Mouse (Mus musculus): ENCODE data around the gene Eif1ad. TPM values are rescaled to one million over a fixed set of nuclear protein-coding genes. Genes with fewer than 3 reads are reported as not detected.
"Not testable (repeated sequence)": the region's sequence is repeated elsewhere in the genome, so short reads cannot be mapped to it uniquely, and the experiment has no call there.

Eif1ad gene
- polyA plus RNA-seq (2015; fragmentation: Nextera tagmentation; extraction: Ambion mirVana) = 58.4 and 59.3 TPM in 2 replicates

GRCm38 (mm10) chr19:5366175-5367052 lies at the start of gene Eif1ad:
Gene Eif1ad, plus strand, starts transcription at chr19:5366741.
- under 1% methylated on average over 88 of the region's 92 CpGs for WGBS
- peaks cover 25% of the 10 kb centered on the region for H3K4me1 ChIP-seq
- H3K36me3 ChIP-seq = peaks cover 57% of the 10 kb centered on the region

DNA sequence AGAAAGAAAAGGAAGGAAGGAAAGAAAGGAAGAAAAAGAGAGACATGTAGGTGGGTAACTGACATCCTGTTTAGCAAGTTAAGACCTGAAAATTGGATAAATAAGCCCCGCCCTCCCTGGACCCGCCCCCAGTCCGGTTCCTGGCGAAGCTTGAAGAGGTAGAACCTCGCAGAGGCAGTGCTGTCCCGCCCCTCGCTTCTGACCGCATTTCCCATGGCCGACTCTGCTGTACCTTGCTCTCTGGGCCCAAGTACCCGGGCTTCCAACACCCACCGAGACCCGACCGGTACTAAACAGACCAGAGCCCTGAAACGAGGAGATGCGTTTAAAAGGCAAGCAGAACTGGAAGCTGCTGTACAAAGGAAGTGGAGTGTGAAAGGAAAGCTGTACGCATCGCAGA lies 42.7 kb upstream of the Eif1ad start:
- ATAC-seq (replicated peaks; ENCODE audit: low FRiP score) = no peak
- H3K27me3 ChIP-seq = no peaks in the 10 kb centered on the region
- H3K9ac ChIP-seq = no peak overlapping the region
- peaks cover 8% of the 10 kb centered on the region for H3K4me1 ChIP-seq
- 32% methylated on average over 17 of the region's 17 CpGs for WGBS
- peak overlapping the region; percentile 64 for H3K27ac ChIP-seq
- no peaks in the 10 kb centered on the region for H3K9me3 ChIP-seq (replicated peaks)
- peak overlapping the region; percentile 28 for H3K4me3 ChIP-seq (replicated peaks)
- H3K36me3 ChIP-seq = no peaks in the 10 kb centered on the region
- peak overlapping the region; percentile 57 for H3K4me2 ChIP-seq

More at GRCm38 (mm10) chr19:5366175-5367052, at the start of gene Eif1ad:
- peak; percentile 97 for ATAC-seq (replicated peaks; ENCODE audit: low FRiP score)
- H3K27ac ChIP-seq = peak within 1 kb of the TSS; percentile 98
- peak within 1 kb of the TSS; percentile 77 for H3K4me2 ChIP-seq
- no peaks in the 10 kb centered on the region for H3K27me3 ChIP-seq
- H3K9me3 ChIP-seq (replicated peaks) = no peaks in the 10 kb centered on the region
- peak within 1 kb of the TSS; percentile 99 for H3K4me3 ChIP-seq (replicated peaks)
- H3K9ac ChIP-seq = peak within 1 kb of the TSS; percentile 87

DNA sequence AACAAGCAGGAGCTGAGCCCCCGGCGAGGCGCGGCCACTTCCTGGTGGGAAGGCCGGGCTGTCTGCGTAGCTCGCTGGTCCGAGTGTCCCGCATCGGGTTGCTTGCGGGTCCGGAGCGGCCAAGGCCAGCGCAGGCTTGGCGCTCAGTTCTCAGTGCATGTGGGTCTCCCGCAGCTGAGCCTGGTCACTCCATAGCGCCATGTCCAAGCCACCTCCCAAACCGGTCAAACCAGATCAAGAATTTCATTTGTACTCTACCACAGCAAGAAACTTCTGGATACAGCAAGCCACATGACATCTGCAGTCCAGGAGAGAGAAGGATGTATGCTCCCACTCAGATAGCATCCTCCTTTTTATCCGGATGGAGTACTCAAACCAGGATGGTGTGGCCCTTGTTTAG lies 38.6 kb upstream of the Eif1ad start:
- ATAC-seq (replicated peaks; ENCODE audit: low FRiP score) = no peak
- H3K36me3 ChIP-seq = no peaks in the 10 kb centered on the region
- peaks cover 8% of the 10 kb centered on the region for H3K4me1 ChIP-seq
- WGBS = 73% methylated on average over 19 of the region's 19 CpGs
- H3K4me2 ChIP-seq = no peak overlapping the region
- no peaks in the 10 kb centered on the region for H3K9me3 ChIP-seq (replicated peaks)
- no peak overlapping the region for H3K9ac ChIP-seq
- H3K27me3 ChIP-seq = no peaks in the 10 kb centered on the region
- H3K27ac ChIP-seq = peak overlapping the region; percentile 46; the same call in 1 of the 2 replicates
- H3K4me3 ChIP-seq (replicated peaks) = no peak overlapping the region

- no peak overlapping the region for H3K9ac ChIP-seq
- H3K4me2 ChIP-seq = no peak overlapping the region
- H3K36me3 ChIP-seq = no peaks in the 10 kb centered on the region
- H3K27ac ChIP-seq = no peak overlapping the region
- no peak overlapping the region for H3K4me3 ChIP-seq (replicated peaks)
- H3K9me3 ChIP-seq (replicated peaks) = no peaks in the 10 kb centered on the region
- WGBS = 73% methylated on average over 5 of the region's 5 CpGs
- 0 out of 2 replicates have a peak, but pooled peaks cover 6% of the 10 kb centered on the region for H3K4me1 ChIP-seq
- no peaks in the 10 kb centered on the region for H3K27me3 ChIP-seq
- ATAC-seq (replicated peaks; ENCODE audit: low FRiP score) = no peak
Observed at GRCm38 (mm10) chr19:5334741-5335140, 31.8 kb upstream of the Eif1ad start.

DNA sequence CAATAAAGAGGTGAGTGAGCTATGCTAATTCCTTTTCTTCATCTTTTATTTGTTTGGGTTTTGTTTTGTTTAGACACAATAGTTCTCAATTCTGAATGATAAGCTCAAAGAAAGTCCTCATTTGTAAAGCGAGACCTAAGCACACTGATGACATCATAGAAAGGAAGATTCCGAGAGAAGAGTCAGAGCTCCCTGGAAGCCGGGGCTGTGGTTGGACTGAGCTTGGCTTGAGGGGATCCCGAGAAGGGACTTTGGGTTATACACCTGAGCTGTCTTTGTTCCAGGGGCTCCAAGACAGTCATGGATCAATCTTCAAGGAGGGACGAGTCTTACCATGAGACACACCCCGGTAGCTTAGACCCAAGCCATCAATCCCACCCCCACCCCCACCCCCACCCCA lies 31.1 kb upstream of the Eif1ad start, which contains the start of gene Catsper1:
Gene Catsper1, plus strand, starts transcription at position 301 of the 400 bp plus-strand sequence.
- no peaks in the 10 kb centered on the region for H3K36me3 ChIP-seq
- no peak within 1 kb of the TSS for H3K4me2 ChIP-seq
- H3K4me3 ChIP-seq (replicated peaks) = no peak within 1 kb of the TSS
- no peak within 1 kb of the TSS for H3K27ac ChIP-seq
- no peak for ATAC-seq (replicated peaks; ENCODE audit: low FRiP score)
- H3K9ac ChIP-seq = no peak within 1 kb of the TSS
- H3K4me1 ChIP-seq = 0 out of 2 replicates have a peak, but pooled peaks cover 6% of the 10 kb centered on the region
- H3K27me3 ChIP-seq = no peaks in the 10 kb centered on the region
- no peaks in the 10 kb centered on the region for H3K9me3 ChIP-seq (replicated peaks)
- WGBS = 91% methylated on average over 6 of the region's 6 CpGs

GRCm38 (mm10) chr19:5337975-5338374 lies 28.6 kb upstream of the Eif1ad start:
- no peak for ATAC-seq (replicated peaks; ENCODE audit: low FRiP score)
- Histone ChIP-seq H3K4me1 (0 out of 2 replicates have a peak, but pooled peaks cover 6% of the 10 kb centered on the region), H3K36me3 (no peaks in the 10 kb centered on the region), H3K9me3 (replicated peaks) (no peaks in the 10 kb centered on the region), H3K27me3 (no peaks in the 10 kb centered on the region), H3K4me3 (replicated peaks) (no peak overlapping the region), H3K27ac (no peak overlapping the region), H3K4me2 (no peak overlapping the region), H3K9ac (no peak overlapping the region)
- 24% methylated on average over 5 of the region's 5 CpGs for WGBS

- H3K9me3 ChIP-seq (replicated peaks) = no peaks in the 10 kb centered on the region
- no peak overlapping the region for H3K27ac ChIP-seq
- H3K36me3 ChIP-seq = no peaks in the 10 kb centered on the region
- H3K9ac ChIP-seq = no peak overlapping the region
- 0 out of 2 replicates have a peak, but pooled peaks cover 3% of the 10 kb centered on the region for H3K4me1 ChIP-seq
- WGBS = 87% methylated on average over 7 of the region's 7 CpGs
- H3K27me3 ChIP-seq = no peaks in the 10 kb centered on the region
- no peak overlapping the region for H3K4me3 ChIP-seq (replicated peaks)
- no peak overlapping the region for H3K4me2 ChIP-seq
- no peak for ATAC-seq (replicated peaks; ENCODE audit: low FRiP score)
Observed at GRCm38 (mm10) chr19:5341360-5341759, 25.2 kb upstream of the Eif1ad start.

GRCm38 (mm10) chr19:5345297-5346131 lies 21.0 kb upstream of the Eif1ad start:
- H3K9me3 ChIP-seq (replicated peaks) = no peaks in the 10 kb centered on the region
- H3K4me2 ChIP-seq = no peak overlapping the region
- ATAC-seq (replicated peaks; ENCODE audit: low FRiP score) = no peak
- H3K27me3 ChIP-seq = peaks cover 2% of the 10 kb centered on the region; the same call in 1 of the 2 replicates
- no peak overlapping the region for H3K4me3 ChIP-seq (replicated peaks)
- no peaks in the 10 kb centered on the region for H3K36me3 ChIP-seq
- H3K4me1 ChIP-seq = peaks cover 11% of the 10 kb centered on the region
- H3K27ac ChIP-seq = no peak overlapping the region
- WGBS = 63% methylated on average over 6 of the region's 6 CpGs
- no peak overlapping the region for H3K9ac ChIP-seq

DNA sequence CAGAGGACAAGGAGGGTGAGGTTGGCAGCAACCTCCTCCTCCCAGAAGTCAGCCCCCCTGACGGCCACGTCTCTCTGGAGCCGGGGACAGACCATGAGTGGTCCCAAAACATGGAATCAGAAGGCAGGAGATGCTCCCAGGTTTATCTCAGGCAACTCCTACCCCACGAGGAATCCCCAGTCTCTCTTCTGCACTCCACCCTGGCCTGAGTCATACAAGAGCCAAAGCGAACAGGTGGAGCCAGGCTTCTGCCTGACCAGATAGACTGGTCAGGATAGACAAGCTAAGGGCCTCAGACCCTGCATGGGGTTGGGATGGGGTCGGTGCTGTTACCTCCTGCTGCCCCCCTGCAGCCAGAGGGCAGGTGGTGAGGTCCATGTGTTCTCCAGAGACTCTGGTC lies 18.5 kb upstream of the Eif1ad start:
- Histone ChIP-seq H3K27me3 (peaks cover 2% of the 10 kb centered on the region; the same call in 1 of the 2 replicates), H3K4me2 (no peak overlapping the region), H3K36me3 (no peaks in the 10 kb centered on the region), H3K4me1 (peaks cover 11% of the 10 kb centered on the region), H3K4me3 (replicated peaks) (no peak overlapping the region), H3K9ac (no peak overlapping the region), H3K9me3 (replicated peaks) (no peaks in the 10 kb centered on the region), H3K27ac (no peak overlapping the region)
- ATAC-seq (replicated peaks; ENCODE audit: low FRiP score) = no peak
- WGBS = 86% methylated on average over 6 of the region's 6 CpGs

DNA sequence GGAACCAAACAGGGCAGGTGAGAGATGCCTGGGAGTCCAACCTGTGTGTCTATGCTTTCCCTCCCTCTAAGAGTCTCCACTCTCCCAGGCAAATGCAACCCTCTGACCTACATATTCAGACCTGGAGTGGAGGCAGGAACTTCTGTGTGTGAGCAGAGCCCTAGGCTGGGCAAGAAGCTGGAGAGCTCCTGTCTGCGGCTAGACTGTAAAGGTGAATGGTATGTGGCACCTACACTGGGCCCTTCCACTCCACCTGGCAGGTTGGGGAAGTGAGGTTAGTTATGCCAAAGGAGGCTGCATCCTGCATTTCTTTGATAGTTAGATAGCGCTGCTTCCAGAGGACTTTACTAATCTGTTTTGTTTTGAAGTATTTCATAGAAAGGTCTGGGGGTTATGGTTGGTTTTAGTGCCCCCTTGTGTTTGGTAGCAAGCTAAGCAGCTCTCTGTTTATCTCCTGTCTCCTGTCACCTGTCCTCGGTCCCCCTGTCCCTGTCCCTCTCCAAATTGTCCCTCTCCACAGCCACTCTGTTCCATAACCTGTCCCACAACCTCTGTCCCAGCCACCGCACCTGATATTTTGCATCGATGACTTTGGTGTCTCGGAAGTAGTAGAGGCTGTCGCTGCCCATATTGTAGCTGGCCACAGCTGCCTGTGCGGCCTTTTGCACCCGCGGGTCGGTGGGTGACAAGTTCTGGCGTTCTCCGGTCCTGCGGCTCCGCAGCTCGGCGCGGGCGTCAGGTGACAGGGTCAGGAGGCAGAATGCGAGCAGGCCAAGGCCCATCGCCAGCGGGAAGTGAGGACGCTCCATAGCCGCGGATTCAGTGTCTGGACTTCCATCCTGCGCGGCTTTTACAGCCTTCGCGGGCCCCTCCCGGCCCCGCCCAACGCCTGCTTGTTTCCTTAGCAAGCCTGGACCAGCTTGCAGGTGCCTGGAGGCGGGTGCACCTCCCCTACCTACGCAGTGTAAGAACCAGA lies 17.7 kb upstream of the Eif1ad start:
- Histone ChIP-seq H3K27me3 (peaks cover 2% of the 10 kb centered on the region; the same call in 1 of the 2 replicates), H3K4me2 (peak overlapping the region; percentile 79), H3K36me3 (no peaks in the 10 kb centered on the region), H3K27ac (no peak overlapping the region), H3K9me3 (replicated peaks) (no peaks in the 10 kb centered on the region), H3K9ac (peak overlapping the region; percentile 53), H3K4me3 (replicated peaks) (peak overlapping the region; percentile 45), H3K4me1 (peaks cover 11% of the 10 kb centered on the region)
- no peak for ATAC-seq (replicated peaks; ENCODE audit: low FRiP score)
- 4% methylated on average over 34 of the region's 34 CpGs for WGBS

DNA sequence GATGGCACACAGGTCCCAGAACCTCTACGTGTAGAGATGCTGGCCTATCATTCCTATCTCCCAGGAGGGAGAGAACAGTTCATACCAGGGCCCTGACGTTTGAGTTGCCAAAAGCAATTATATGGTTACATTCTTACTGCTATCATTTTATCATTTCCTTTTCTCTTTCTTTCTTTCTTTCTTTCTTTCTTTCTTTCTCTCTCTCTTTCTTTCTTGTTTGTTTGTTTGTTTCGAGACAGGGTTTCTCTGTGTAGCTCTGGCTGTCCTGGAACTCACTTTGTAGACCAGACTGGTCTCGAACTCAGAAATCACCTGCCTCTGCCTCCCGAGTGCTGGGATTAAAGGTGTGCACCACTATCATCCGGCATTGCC lies 17.1 kb upstream of the Eif1ad start, which contains the start of gene Cst6:
Gene Cst6, minus strand, starts transcription at position 73 of the 372 bp plus-strand sequence.
- not testable (repeated sequence) for H3K27me3 ChIP-seq; H3K36me3 ChIP-seq; ATAC-seq (replicated peaks; ENCODE audit: low FRiP score); H3K27ac ChIP-seq; H3K9me3 ChIP-seq (replicated peaks)
- WGBS = 60% methylated on average over 6 of the region's 6 CpGs
- Histone ChIP-seq H3K9ac (peak within 1 kb of the TSS; percentile 53), H3K4me1 (peaks cover 11% of the 10 kb centered on the region), H3K4me2 (peak within 1 kb of the TSS; percentile 79), H3K4me3 (replicated peaks) (peak within 1 kb of the TSS; percentile 45)

Measured in kidney, embryonic 15.5 days (tissue).